Mouse (Mus musculus) small intestine, adult 2 months (tissue): ENCODE data around the gene Cep68. TPM values are rescaled to one million over a fixed set of nuclear protein-coding genes. Genes with fewer than 3 reads are reported as not detected.

Experiments used
- H3K27ac ChIP-seq: fragments of 200-500 bp; 2 replicates; pipeline ENCODE4 v1.5.1; 2012; ENCODE audit warnings: low read depth, low read length, control low read depth, inconsistent platforms; ENCODE audit not compliant: insufficient read depth
- H3K27me3 ChIP-seq: fragments of 200-500 bp; 2 replicates; pipeline ENCODE4 v1.6.1; 2012; ENCODE audit warnings: mild to moderate bottlenecking, moderate library complexity, low read length, inconsistent platforms; ENCODE audit not compliant: control insufficient read depth, insufficient read depth
- H3K36me3 ChIP-seq: fragments of 200-500 bp; 2 replicates; pipeline ENCODE4 v1.6.1; 2012; ENCODE audit warnings: mild to moderate bottlenecking, low read length, control low read depth, inconsistent platforms; ENCODE audit not compliant: control insufficient read depth, insufficient read depth
- H3K4me1 ChIP-seq: fragments of 200-500 bp; 2 replicates; pipeline ENCODE4 v1.6.1; 2012; ENCODE audit warnings: low read length, inconsistent platforms, mixed read lengths; ENCODE audit not compliant: control insufficient read depth, insufficient read depth, insufficient read length
- H3K4me3 ChIP-seq: fragments of 200-500 bp; 2 replicates; pipeline ENCODE4 v1.5.1; 2012; ENCODE audit warnings: low read depth, mild to moderate bottlenecking, control low read depth, inconsistent platforms, low read length, moderate library complexity
- CTCF ChIP-seq: fragments of 200-500 bp; IDR thresholded peaks from 2 replicates; pipeline ENCODE4 v1.5.1; 2012; ENCODE audit warnings: low read depth, mild to moderate bottlenecking, control low read depth, inconsistent platforms, low read length, moderate library complexity, mixed read lengths; ENCODE audit not compliant: insufficient replicate concordance, insufficient read length; ENCODE audit errors: extremely low read depth
- POLR2A ChIP-seq: fragments of 200-500 bp; IDR thresholded peaks from 2 replicates; pipeline ENCODE4 v1.6.1; 2012; ENCODE audit warnings: low read depth, mild to moderate bottlenecking, control low read depth, inconsistent platforms, low read length, moderate library complexity
- WGBS: fragments of 180-500 bp; shearing (Covaris S2); methylation state at CpG from one replicate; pipeline ENCODE4 v1.1.7; 2018; 5-methylcytosine and 5-hydroxymethylcytosine counted together
- polyA plus RNA-seq: library from polyadenylated mRNA; depleted of rRNA; stranded (reverse); fragments of >200 nt; gene quantifications from 2 replicates; pipeline ENCODE4 v1.2.3, GENCODE M21; 2012

The Cep68 gene
- polyA plus RNA-seq, 1 experiment: 3.5 TPM

- Histone ChIP-seq H3K4me1 (peaks cover 6% of the 10 kb centered on the region; the same call in 1 of the 2 replicates), H3K27me3 (no peaks in the 10 kb centered on the region), H3K27ac (no peak overlapping the region), H3K4me3 (no peak overlapping the region), H3K36me3 (peaks cover 47% of the 10 kb centered on the region)
- 92% methylated on average over 4 of the region's 4 CpGs for WGBS
- TF ChIP-seq POLR2A (no peak), CTCF (no peak)
These were observed 32.8 kb downstream of the Cep68 start for GRCm38 (mm10) chr11:20216415-20216814.

- Histone ChIP-seq H3K4me1 (peaks cover 12% of the 10 kb centered on the region; the same call in 1 of the 2 replicates), H3K36me3 (peaks cover 35% of the 10 kb centered on the region), H3K4me3 (no peak overlapping the region), H3K27ac (no peak overlapping the region), H3K27me3 (no peaks in the 10 kb centered on the region)
- peak; percentile 54; the same call in 1 of the 2 replicates for TF ChIP-seq CTCF
- no peak for TF ChIP-seq POLR2A
- 100% methylated on average over 1 of the region's 1 CpGs for WGBS
These were observed 34.5 kb downstream of the Cep68 start for GRCm38 (mm10) chr11:20214779-20215178.

DNA sequence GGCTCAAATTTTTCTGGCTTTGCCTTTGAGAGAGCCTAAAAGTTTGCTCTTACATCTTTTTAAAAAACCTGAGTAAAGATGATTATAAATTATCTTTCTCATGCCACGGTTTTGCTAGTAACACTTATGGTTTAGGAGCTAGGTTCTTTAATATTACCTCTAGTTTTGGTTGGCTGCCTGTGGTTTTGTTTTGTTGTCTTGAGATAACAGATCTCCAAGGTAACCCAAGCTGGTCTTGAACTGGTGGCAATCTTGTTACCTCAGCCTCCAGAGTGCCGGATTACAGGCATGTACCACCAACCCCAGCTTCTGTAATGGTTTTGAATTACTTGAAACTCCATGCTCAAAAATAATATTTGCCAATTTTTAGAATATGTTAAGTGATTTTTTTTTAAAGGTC is 37.4 kb downstream of the Cep68 start:
- 53% methylated on average over 2 of the region's 2 CpGs for WGBS
- Histone ChIP-seq H3K27me3 (no peaks in the 10 kb centered on the region), H3K4me1 (peaks cover 12% of the 10 kb centered on the region; the same call in 1 of the 2 replicates), H3K4me3 (no peak overlapping the region), H3K27ac (no peak overlapping the region), H3K36me3 (peaks cover 14% of the 10 kb centered on the region)
- TF ChIP-seq POLR2A (no peak), CTCF (no peak)

GRCm38 (mm10) chr11:20207589-20207988 is 41.6 kb downstream of the Cep68 start:
- TF ChIP-seq POLR2A (no peak), CTCF (0 out of 2 replicates have a peak, but pooled peaks have one; percentile 10)
- WGBS: 68% methylated on average over 2 of the region's 2 CpGs
- no peak overlapping the region for H3K27ac ChIP-seq
- H3K27me3 ChIP-seq: no peaks in the 10 kb centered on the region
- no peak overlapping the region for H3K4me3 ChIP-seq
- peaks cover 22% of the 10 kb centered on the region; the same call in 1 of the 2 replicates for H3K4me1 ChIP-seq
- H3K36me3 ChIP-seq: no peaks in the 10 kb centered on the region

DNA sequence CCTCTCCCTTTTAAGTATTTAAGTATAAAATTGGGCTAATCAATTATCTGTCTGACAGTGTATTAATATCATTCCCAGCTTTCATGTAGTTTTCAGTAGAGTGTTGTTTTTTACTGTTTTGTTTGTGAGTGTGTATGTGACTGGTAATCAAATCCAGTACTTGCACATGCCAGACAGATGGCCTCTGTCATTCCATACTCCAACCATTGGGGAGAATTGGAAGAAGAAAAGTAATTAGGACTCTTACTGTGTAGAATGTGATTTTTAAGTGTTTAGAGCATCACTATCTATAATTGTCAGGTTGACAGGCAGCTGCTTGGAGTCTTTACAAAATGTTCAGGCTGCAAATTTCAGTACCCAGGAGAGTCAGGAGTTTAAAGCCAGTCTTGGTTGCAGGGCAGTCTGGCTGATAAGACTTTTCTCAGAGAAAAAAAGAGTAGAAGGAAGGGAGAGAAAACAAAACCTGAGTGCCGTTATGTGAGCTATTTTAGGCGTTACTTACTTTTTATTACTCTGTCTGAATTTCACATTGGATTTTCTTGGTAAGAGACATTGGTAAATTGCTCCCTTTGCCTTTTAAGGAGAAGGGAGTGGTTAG is 42.5 kb downstream of the Cep68 start:
- H3K36me3 ChIP-seq: no peaks in the 10 kb centered on the region
- no peak for TF ChIP-seq POLR2A
- TF ChIP-seq CTCF: no peak
- H3K4me3 ChIP-seq: no peak overlapping the region
- no peaks in the 10 kb centered on the region for H3K27me3 ChIP-seq
- H3K27ac ChIP-seq: no peak overlapping the region
- 10% methylated on average over 2 of the region's 2 CpGs for WGBS
- H3K4me1 ChIP-seq: peaks cover 20% of the 10 kb centered on the region; the same call in 1 of the 2 replicates

GRCm38 (mm10) chr11:20205538-20205937 is 43.7 kb downstream of the Cep68 start:
- peak overlapping the region; percentile 19; the same call in 1 of the 2 replicates for H3K4me3 ChIP-seq
- H3K4me1 ChIP-seq: peaks cover 19% of the 10 kb centered on the region; the same call in 1 of the 2 replicates
- WGBS: 21% methylated on average over 4 of the region's 4 CpGs
- H3K27me3 ChIP-seq: no peaks in the 10 kb centered on the region
- 0 out of 2 replicates have a peak overlapping the region, but pooled peaks have one; percentile 44 for H3K27ac ChIP-seq
- TF ChIP-seq CTCF: no peak
- H3K36me3 ChIP-seq: no peaks in the 10 kb centered on the region

DNA sequence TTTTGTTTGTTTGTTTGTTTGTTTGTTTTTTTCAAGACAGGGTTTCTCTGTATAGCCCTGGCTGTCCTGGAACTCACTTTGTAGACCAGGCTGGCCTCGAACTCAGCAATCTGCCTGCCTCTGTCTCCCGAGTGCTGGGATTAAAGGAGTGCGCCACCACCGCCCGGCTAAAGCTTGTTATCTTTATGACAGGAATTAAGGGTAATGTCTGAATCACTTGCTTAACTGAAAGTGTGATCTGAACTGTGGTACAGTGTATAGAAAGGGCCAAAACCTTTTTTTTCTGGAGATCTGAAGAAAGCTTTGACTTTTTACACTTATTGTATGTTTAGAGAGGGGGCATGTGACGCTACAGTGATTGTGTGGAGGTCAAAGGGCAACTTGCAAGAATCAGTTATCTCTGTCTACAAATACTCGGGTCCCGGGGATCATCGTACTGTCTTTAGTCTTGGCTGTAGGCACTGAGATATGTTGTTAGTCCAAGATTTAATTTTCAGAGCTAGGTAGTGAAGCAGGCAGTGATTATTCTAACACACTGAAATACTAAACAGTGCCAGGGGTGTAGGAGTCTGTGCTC is 44.3 kb downstream of the Cep68 start:
- Histone ChIP-seq H3K4me3 (peak overlapping the region; percentile 19; the same call in 1 of the 2 replicates), H3K27me3 (no peaks in the 10 kb centered on the region), H3K4me1 (peaks cover 17% of the 10 kb centered on the region; the same call in 1 of the 2 replicates), H3K36me3 (no peaks in the 10 kb centered on the region), H3K27ac (peak overlapping the region; percentile 44; the same call in 1 of the 2 replicates)
- TF ChIP-seq POLR2A: no peak
- no peak for TF ChIP-seq CTCF
- WGBS: 16% methylated on average over 9 of the region's 9 CpGs
